Mouse (Mus musculus) thymus, postnatal 14 days (tissue): Measurements from ENCODE around the gene Tspan31.

Source experiments
- DNase-seq: peaks from one replicate; pipeline ENCODE4 v3.0.0; 2021

Gene Tspan31

DNA sequence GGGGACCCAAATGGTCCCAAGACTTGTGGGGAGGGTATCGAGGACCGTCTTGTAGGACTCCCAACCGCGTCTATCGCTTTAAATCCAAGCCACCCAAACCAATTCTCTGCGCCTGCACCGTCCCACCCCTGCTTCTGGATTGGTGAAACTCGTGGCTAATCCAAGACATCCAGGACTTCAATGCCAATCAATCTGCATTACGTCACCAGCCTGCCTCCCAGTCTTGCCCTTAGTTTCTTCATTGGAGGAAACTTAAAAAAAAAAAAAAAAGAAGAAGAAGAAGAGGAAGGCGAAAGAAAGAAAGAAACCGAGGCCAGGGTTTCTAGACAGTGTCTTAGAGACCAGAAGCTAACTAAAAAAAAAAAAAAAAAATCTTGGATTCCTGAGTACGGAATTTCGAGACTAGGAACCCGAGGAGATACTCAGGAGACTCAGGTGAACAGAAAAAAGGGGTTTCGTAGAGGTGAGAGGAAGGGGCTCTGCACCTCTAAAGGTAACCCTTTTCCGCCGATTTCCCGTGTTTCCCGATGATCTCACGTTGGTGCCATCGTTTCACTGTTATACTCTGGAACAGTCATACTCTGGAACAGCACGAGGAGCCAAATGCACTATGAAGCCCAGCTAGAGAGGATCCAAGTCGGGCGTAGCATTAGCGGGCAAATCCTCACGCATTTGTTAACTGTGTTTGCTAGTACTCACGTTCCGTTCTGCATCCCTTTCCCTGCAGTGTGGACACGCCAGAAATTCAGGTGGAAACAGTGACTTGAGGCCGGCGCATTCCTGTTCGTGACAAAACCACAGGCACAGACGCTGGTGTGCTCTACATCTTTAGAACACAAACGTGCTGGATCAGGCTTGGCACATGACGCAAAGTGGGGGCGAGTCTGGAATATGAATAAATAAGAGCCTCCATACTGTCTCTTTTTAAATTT lies at the start of gene Tspan31:
Tspan31 (minus strand) TSS at position 75 of the 932 bp plus-strand sequence.
- DNase-seq, result peak; percentile 49

DNA sequence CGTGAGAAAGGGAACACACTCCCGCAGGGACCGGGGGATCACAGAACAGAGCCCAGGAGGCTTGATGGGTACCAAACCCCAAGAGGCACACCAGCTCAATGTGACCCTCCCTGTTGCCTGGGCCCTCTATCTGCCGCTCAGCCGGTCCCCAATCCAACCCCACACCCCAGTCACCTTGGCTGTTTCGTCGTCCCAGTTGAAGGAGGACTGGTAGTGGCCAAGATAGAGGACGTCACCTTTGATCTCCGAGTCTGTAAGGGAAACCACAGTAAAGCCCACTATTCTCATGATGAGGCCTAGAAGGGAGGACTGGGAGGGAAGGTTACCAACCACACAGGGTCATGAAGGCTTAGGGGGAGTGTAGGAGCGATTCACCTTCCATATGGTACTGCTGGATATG lies 49.2 kb upstream of the Tspan31 start:
- no peak for DNase-seq

DNA sequence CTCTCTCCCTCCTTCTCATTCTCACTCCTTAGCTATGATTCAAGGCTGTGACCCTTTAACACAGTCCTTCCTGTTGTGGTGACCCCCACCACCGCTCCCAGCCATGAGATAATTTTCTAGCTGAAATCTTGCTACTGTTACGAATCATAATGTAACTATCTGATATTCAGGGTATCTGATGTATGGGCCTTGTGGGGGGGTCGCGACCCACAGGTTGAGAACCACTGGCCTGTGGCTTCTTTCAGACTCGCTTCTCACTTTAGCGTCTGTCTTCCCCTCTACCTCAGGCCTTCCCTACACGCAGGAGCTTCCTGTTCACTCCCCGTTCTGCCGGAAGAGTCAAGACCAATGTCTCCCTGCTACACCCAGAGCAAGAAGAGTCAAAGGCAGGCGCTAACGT lies 48.4 kb upstream of the Tspan31 start:
- no peak for DNase-seq

DNA sequence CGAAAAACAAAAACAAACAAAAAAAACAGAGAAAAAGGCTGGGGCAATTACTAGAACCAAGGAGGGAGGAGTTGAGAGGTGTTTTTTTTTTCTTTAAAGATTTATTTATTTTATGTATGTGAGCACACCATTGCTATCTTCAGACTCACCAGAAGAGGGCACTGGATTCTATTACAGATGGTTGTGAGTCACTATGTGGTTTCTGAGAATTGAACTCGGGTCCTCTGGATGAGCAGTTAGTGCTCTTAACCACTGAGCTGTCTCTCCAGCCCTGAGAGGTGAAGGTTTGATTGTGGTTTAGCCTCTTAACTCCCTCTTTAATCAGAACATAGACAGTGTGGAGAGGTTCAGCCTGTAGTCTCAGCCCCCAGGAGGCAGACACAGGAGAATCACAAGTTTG lies 45.0 kb upstream of the Tspan31 start:
- DNase-seq, result no peak

DNA sequence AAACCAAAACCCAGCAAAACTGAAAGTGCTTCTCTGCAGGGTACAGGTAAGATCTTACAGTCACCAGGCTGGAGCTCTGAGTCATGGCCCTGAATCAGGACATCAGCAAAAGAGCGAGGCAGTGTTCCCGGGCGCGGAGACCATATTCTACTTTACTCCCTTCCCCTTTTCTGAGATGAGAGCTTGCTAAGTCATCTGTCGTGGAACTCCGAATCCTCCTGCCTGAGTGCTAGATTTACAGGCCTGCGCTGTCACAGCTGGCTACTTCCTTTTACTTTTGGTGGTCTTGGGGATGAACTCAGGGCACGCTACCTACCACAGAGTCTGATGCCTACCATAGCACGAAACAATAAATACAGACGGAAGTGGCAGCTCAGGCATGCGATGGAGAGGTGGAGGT lies 44.3 kb upstream of the Tspan31 start:
- no peak for DNase-seq

DNA sequence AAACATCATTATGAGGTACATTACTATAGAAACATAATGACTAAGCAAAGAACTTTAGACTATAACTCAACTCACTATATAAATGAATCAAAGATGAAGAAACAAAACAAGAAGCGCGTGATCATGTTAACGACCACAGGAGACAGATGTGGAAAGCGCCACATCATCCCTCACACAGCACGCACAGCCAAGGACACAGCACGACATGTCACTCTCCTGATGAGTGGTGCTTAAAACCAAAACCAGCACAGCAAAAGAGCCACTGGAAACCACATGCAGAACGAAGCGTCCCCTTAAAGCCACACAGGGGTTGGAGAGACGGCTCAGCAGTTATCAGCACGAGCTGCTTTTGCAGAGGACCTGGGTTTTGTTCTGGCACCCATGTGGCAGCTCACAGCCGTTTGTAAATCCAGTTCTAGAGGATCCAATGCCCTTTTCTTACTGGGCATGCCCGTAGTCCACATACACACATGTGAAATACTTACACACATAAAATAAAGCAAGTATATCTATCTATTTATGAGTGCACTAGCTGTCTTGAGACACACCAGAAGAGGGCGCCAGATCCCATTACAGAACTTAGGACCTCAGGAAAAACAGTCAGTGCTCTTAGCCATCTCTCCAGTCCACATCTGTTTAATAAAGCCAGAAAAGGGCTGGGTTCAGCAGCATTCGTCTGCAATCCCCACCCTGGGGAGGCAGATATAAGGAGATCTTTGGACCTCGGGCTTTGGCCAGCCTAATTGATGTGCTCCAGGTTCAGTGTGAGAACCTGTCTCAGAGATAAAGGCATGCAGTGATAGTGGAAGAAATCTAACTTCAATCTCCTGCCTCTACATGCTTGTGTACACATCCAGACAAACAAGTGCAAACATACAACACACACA lies 41.2 kb upstream of the Tspan31 start:
- DNase-seq, result no peak

DNA sequence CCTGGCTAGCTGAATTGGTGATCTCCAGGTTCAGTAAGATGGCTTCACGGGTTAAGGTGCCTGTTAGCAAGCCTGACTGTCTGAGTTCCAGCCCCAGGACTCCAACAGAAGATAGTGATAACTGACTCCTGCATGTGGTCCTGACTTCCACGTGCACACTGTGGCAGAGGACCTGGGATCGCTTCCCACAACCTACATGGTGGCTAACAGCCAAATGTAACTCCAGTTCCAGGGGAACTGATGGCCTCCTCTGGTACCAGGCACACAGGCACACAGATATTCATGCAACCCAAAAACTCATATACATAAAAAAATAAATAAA lies 38.2 kb upstream of the Tspan31 start:
- DNase-seq, result no peak

DNA sequence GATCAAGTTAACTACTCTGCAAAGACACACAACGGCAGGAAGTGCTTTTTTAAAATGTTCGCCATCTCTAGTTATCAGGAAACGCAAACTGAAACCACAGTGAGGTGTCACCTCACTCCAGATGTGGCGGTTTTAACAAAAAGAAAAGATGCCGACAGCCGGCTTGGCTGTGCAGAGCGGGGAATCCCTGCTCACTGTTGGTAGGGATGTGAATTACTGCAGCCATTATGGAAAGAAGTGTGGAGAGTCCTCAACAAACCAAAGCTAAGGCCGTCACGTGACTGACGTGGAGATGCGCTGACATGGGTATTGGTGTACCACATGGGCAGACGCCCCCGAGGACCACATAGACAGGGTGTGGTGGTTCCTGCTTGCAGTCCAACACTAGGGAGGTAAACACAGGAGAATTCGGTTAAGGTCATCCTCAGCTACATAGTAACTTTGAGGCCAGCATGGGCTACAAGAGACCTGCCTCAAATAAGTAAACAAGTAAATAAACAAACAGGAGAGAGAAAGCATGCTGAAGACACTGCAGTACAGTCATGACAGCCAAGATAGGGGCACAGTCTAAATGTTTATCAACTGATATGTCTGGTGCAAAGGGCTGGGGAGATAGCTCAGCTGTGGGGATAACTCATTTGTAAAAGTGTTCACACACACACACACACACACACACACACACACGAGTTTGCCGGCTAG lies 37.6 kb upstream of the Tspan31 start:
- DNase-seq, result peak; percentile 55

DNA sequence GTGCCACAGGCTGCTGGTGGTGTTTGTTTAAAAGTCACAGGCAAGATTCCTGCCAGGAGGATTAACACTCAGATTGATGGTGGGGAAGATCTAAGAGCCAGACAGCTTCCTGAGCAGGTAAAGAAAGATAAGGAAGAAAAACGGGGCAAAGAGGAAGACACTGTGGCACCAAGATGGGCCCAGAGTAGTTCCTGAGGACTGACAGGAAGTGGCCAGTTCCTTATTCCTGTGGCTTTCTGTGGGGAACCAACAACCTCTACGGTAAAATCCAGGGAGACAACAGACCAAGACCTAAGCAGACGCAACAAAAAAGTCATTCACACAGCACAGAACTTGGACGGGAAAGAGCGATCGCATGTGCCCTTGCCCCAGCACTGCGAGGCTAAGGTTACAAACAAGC lies 33.6 kb upstream of the Tspan31 start:
- no peak for DNase-seq

DNA sequence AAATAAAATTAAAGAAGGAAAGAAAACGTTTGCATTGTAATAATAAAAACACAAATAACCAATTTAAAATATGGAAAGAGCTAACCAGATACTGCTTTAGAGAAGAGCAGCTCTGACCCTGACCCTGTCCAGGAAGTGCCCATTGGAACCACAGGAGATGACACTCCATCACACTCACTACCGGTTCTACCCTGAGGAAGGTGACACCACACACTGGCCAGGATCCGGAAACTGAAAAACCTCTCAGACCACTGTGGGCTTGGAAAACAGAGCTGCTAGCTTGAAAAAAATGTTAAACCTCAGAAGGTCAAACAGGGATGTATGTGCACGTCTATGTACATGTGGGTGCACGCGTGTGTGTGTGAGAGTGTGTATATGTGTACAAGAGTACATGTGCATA lies 31.1 kb upstream of the Tspan31 start:
- no peak for DNase-seq

DNA sequence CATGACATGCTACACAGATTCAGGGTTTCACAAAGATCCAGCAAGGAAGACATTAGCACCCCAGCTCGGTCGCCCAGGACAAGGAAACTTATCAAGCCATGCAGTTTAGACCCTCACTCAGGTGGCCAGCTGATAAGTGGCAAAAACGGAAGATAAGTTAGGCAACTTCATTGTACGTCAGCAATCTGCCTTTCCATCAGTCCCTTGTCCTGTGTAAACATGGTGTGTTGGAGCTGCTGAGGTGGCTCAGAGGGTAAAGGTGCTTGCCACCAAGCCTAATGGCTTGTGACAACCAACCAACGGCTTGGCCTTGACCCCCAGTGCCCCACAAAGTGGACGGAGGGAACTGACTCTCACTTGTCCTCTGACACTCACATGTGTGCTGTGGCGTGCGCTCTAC lies 30.4 kb upstream of the Tspan31 start:
- DNase-seq, result no peak

DNA sequence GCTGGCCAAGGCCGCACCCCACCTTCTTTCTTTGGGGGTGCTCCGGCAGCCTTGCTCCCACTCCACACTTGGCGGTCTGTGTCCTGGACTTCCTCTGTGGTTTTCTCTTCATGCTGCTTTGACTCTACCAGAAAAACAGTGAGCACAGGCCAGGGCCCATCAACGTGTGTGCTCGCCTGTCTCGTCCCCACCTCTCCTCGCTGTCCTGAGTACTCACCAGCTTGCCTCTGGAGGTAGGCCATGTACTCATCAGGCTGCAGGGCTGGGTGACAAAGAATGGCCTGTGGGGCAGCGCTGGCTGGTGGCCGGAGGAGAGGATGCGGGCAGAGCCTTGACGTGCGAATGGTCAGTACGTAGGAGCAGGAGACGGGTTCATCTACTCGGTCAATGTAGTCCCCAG lies 29.8 kb upstream of the Tspan31 start:
- DNase-seq, result no peak

DNA sequence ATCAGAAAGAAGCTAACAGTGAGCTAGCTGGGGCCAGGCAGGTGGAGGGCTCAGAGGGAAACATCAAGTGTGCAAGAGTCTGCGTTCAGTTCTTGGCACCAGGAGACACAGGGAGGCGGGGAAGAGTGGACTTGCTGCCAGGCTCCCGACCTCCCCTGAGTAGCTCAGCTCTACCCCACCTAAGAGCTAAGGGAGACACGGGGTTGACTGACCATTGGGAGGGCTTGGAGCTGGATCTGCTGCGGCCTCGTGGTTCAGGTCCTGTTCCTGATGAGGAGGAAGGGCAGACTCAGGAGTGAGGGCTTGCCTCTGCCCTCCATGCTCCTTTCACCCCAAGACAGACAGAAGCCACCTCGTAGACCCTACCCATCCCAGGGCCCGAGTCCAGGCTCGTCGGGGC lies 29.1 kb upstream of the Tspan31 start:
- DNase-seq, result no peak

DNA sequence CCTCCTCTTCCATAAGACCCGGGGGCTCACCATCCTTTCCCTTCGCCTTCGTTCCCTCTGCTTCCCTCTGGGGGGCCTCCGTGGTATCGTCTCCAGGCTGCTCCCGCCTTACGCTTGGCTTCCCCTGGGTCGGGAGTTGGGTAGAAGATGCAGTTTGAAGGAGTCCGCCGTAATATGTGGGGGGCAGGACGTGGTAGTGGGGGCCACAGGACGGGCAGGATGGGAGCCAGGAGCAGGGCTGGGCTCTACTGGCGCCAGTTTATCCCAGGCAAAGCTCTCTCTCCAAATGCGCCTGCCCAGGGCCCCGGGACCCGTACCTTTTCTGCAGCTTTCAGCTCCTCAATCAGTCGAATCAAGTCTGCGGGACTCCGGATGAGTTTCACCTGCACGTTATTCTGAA lies 28.4 kb upstream of the Tspan31 start:
- DNase-seq, result no peak

DNA sequence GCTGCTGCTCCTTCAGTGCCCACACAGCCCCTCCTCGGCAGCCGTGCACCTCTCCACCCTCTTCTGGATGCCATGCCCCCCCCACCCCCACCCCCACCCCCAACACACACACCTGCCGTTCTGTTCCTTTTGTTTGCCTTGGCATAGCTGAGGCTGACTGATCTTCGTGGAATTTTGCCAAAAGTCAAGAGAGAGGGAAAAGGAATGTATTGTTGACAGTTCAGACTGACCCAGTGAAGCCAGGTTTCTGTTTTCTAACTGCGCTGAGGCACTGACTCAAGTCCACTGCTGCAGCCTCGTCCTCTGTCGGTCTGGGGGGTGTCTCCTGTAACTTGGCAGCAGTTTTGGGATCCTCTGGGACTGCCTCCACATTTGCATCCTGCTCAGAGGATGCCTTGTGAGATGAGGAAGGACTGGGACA lies 24.3 kb upstream of the Tspan31 start:
- no peak for DNase-seq

DNA sequence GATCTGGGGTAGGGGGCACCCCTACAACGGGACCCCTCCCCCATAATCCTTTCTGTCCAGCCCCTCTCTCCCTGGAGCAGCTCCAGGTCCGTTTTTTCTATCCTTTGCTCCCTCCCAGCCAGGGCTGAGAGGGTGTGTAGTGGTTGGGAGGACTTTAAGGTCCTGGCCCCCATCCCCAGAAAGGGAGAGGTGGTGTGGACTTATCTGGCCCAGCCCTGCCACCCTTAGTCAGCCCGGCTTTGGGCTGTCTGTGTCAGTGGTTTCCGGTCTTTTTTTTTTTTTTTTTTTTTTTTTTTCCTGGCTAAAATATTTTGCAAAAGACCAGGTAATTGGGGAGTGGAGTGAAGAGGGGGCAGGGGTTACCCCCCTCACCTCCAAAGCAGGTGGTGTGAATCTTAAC lies 22.7 kb upstream of the Tspan31 start:
- no peak for DNase-seq

DNA sequence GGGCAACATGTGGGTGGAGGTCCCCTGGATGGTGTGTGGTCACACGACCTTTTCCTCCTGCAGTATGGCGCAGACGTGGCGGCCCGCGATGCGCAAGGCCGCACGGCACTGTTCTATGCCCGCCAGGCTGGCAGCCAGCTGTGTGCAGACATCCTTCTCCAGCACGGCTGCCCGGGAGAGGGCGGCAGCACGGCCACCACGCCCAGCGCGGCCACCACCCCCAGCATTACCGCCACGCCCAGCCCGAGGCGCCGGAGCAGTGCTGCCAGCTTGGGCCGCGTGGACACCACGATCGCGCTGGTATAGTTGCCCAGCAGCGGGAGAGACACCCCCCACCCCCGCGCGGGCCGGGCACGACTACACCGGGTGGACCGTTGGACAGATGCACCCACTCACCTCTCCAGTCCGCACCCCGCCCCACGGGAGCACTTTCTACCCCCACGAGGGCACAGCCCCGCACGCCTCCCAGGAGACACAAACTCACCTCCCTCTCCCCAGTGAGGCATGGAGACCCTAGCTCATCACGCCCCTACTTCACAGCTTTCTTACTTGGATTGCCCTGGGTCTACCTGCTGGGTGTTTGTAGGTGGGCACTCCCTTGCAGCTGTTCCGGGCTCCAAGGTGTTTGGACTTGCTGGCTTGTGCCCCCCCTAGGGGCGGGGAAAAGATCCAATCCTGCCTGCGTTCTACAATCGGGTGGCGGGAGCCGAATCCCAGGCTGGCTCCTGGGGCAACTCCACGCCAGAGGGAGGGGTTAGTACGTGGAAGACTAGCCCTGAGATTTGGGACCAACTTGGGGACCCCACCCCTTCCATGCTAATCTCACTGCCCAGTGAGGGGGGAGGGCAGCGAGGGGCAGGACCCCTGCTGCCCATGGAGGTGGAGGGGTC lies 21.7 kb upstream of the Tspan31 start:
- no peak for DNase-seq

DNA sequence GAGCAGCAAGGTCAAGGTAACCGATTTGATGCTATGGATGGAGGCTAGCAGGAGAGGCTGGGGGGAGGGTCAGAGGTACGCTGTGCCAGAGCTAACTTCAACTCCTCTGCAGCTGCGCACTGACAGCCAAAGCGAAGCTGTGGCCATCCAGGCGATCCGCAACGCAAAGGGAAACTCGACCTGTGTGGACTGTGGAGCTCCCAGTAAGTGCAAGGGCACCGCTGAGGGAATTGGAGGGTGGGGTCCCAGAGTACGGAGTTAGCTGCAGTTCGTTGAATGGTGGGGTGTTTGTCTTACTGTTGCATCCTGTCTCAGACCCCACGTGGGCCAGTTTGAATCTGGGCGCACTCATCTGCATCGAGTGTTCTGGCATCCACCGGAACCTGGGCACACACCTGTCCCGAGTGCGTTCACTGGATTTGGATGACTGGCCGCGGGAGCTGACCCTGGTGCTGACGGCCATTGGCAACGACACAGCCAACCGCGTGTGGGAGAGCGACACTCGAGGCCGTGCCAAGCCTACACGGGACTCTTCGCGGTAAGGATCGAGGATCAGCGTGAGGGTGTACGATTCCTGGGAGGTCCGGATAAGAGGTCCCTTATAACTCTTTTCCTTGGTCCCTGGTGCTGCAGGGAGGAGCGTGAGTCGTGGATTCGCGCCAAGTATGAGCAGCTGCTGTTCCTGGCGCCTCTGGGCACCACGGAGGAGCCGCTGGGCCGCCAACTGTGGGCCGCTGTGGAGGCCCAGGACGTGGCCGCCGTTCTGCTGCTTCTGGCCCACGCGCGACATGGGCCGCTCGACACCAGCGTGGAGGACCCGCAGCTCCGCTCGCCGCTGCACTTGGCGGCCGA lies 20.7 kb upstream of the Tspan31 start:
- no peak for DNase-seq

DNA sequence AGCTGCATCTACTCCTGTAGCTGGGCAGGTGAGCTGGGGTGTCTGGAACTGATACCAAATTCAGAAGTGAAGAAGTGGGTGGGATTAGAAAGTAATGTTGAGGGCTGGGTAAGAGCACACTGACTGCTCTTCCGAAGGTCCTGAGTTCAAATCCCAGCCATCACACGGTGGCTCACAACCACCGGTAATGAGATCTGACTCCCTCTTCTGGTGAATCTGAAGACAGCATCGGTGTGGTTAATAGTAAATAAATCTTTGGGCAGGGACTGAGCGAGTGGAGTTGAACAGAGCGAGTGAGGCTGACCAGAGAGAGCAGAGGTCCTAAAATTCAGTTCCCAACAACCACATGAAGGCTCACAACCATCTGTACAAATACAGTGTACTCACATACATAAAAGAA lies 15.6 kb upstream of the Tspan31 start:
- DNase-seq, result no peak

DNA sequence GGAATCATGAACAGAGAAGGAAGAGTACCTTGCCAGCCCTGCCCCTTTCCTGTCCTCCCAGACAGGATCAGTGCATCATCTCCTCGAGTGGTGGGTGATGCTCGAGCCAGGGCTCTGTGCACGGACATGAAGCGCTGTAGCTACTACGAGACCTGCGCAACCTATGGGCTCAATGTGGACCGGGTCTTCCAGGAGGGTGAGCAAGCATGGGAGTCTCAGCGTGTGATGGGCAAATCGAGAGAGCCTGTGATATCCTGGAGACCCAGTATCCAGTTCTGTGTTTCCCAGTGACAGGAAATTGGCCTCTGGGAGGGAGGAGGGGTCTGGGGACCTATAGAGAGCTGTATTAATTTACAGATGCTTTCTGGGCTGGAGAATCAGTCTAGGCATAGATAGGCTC lies 15.0 kb upstream of the Tspan31 start:
- DNase-seq, result no peak

DNA sequence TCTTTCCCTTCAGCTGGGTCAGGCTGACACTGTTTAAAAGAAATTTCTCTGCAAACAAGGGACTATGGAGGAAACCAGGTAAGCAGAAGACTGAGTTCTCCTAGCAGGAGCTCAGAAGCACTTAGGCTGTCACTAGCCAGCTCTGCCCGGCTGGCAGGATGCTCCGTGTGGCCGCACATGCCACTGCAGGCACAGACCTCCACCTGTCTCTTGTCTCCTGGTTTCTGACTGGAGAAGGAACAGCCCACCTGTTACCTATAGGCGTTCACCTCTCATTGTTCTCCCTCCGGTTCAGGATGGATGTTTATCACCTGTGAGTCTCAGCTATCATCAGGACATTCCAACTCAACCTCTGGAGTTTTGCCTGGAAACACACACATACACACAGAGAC lies 13.8 kb upstream of the Tspan31 start:
- DNase-seq, result no peak
